Mouse (Mus musculus) 3T3-L1 (cell line): Measurements from ENCODE around the gene Prrc2b.
A peak's percentile ranks its signal among the peaks of the same experiment; 100 is the strongest.

Experiments
- DNase-seq: peaks from one replicate; pipeline ENCODE4 v3.0.0-alpha.2; 2015; ENCODE audit warnings: low read depth, low spot score

Gene Prrc2b

GRCm38 (mm10) chr2:32162102-32162501, 11.2 kb downstream of the Prrc2b start:
- DNase-seq, result no peak

GRCm38 (mm10) chr2:32162646-32163045, 11.8 kb downstream of the Prrc2b start:
- DNase-seq, result no peak

GRCm38 (mm10) chr2:32163057-32163456, 12.2 kb downstream of the Prrc2b start:
- DNase-seq, result no peak

- no peak for DNase-seq
Observed at GRCm38 (mm10) chr2:32164503-32164902, 13.6 kb downstream of the Prrc2b start.

- no peak for DNase-seq
Observed at GRCm38 (mm10) chr2:32165040-32165800, 14.3 kb downstream of the Prrc2b start.

- DNase-seq, result no peak
Observed at GRCm38 (mm10) chr2:32166581-32166980, 15.7 kb downstream of the Prrc2b start.

GRCm38 (mm10) chr2:32167034-32167770, 16.3 kb downstream of the Prrc2b start:
- peak; percentile 62 for DNase-seq

GRCm38 (mm10) chr2:32167819-32168218, 16.9 kb downstream of the Prrc2b start:
- DNase-seq, result peak; percentile 95

GRCm38 (mm10) chr2:32169292-32169691, 18.4 kb downstream of the Prrc2b start:
- no peak for DNase-seq

GRCm38 (mm10) chr2:32170010-32170409, 19.1 kb downstream of the Prrc2b start:
- DNase-seq, result no peak

- no peak for DNase-seq
Observed at GRCm38 (mm10) chr2:32171658-32172433, 21.0 kb downstream of the Prrc2b start.

GRCm38 (mm10) chr2:32174170-32174741, 23.4 kb downstream of the Prrc2b start:
- peak; percentile 46 for DNase-seq

GRCm38 (mm10) chr2:32175051-32175466, 24.2 kb downstream of the Prrc2b start:
- DNase-seq, result no peak

GRCm38 (mm10) chr2:32175508-32175907, 24.6 kb downstream of the Prrc2b start:
- DNase-seq, result no peak

- DNase-seq, result no peak
Observed at GRCm38 (mm10) chr2:32176848-32177247, 26.0 kb downstream of the Prrc2b start.

- DNase-seq, result no peak
Observed at GRCm38 (mm10) chr2:32177397-32178060, 26.6 kb downstream of the Prrc2b start.

GRCm38 (mm10) chr2:32179363-32179762, 28.5 kb downstream of the Prrc2b start:
- no peak for DNase-seq

- no peak for DNase-seq
Observed at GRCm38 (mm10) chr2:32180127-32180526, 29.2 kb downstream of the Prrc2b start.

- DNase-seq, result no peak
Observed at GRCm38 (mm10) chr2:32181364-32181763, 30.5 kb downstream of the Prrc2b start.

GRCm38 (mm10) chr2:32182119-32182518, 31.2 kb downstream of the Prrc2b start:
- DNase-seq, result no peak

- DNase-seq, result no peak
Observed at GRCm38 (mm10) chr2:32182676-32183296, 31.9 kb downstream of the Prrc2b start.
